8 mouse cellular contexts compared by ENCODE assay signal in the genomic region with DNA sequence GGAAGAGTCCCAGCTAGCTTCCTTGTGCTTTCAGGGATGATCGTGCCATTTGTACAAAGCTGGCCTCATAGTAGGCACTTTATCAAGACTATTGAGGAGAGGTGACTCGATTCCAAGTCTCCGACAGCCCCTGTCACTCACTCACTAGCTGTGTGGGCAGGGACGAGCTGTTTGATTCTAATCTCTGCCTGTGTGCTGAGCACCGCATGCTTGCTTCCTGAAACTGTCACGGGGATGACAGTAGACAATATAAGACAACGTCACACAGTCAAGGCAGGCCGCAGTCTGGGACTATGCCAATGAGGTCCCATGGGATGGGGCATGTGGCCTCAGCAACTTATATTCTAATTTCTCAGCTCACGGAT. TPM values are rescaled to one million over a fixed set of nuclear protein-coding genes. Genes with fewer than 3 reads are reported as not detected.
A peak's percentile ranks its signal among the peaks of the same experiment; 100 is the strongest.
DNase-seq lines count a peak whose midpoint lies in the region; ATAC-seq and TF ChIP-seq lines count a peak whose summit lies in the region.

No protein-coding gene starts in this region.

- ATAC-seq in heart, embryonic 13.5 days (ENCODE audit: extremely low read depth, insufficient number of reproducible peaks, low FRiP score, low TSS enrichment), result no peak
- peak; percentile 57; the same call in 1 of the 2 replicates for ATAC-seq in neutrophil, adult 5-6 weeks (ENCODE audit: extremely low read depth, insufficient number of reproducible peaks, low FRiP score, poor library complexity, severe bottlenecking)

- peak overlapping the region; percentile 79 for H3K9ac ChIP-seq in MEL (ENCODE audit: control insufficient read depth, low read depth, low read length, poor library complexity, severe bottlenecking)
- H3K9ac ChIP-seq in heart, embryonic 13.5 days, result peak overlapping the region; percentile 58; the same call in 1 of the 2 replicates

- TF ChIP-seq POLR2A in MEL (IDR thresholded peaks at IDR 0.05; ENCODE audit: control insufficient read depth in 1 of 2, insufficient read depth in 1 of 2, low read depth in 1 of 2, low read length in 2 of 2, poor library complexity in 1 of 2), result peak in 1 of 2 experiments; percentile 62; a peak in 2 of 4 replicates
- no peak for TF ChIP-seq POLR2A in bone marrow, adult 2 months (IDR thresholded peaks at IDR 0.05; ENCODE audit: borderline replicate concordance, control insufficient read depth, low read depth, low read length)

- no peaks in the 10 kb centered on the region for H3K79me2 ChIP-seq in MEL (ENCODE audit: control insufficient read depth, insufficient read depth, low read length, poor library complexity)

- peak in 1 of 2 experiments; percentile 63; a peak in 2 of 4 replicates for TF ChIP-seq EP300 in MEL (IDR thresholded peaks at IDR 0.05; ENCODE audit: low read depth in 1 of 2, low read length in 2 of 2)

- H3K4me2 ChIP-seq in heart, embryonic 13.5 days, result peak overlapping the region; percentile 52

- H3K27ac ChIP-seq in MEL (ENCODE audit: control insufficient read depth, low read depth, low read length), result peak overlapping the region; percentile 93
- peak overlapping the region; percentile 67 for H3K27ac ChIP-seq in bone marrow, adult 2 months (ENCODE audit: control insufficient read depth, insufficient read depth, low read depth, low read length, poor library complexity)
- H3K27ac ChIP-seq in heart, embryonic 13.5 days (replicated peaks), result peak overlapping the region; percentile 84

- peak overlapping the region; percentile 53 to 59 for H3K4me3 ChIP-seq in MEL (ENCODE audit: control insufficient read depth in 1 of 2, insufficient read depth in 1 of 2, low read depth in 2 of 2, low read length in 2 of 2)
- no peak overlapping the region for H3K4me3 ChIP-seq in bone marrow, adult 2 months (replicated peaks; ENCODE audit: control insufficient read depth, low read depth, low read length)
- no peak overlapping the region for H3K4me3 ChIP-seq in heart, embryonic 13.5 days

- no peaks in the 10 kb centered on the region for H3K9me3 ChIP-seq in MEL (replicated peaks; ENCODE audit: insufficient read depth, low read length)
- no peaks in the 10 kb centered on the region for H3K9me3 ChIP-seq in heart, embryonic 13.5 days

- no peaks in the 10 kb centered on the region for H3K27me3 ChIP-seq in MEL (ENCODE audit: control insufficient read depth in 1 of 2, insufficient read depth in 2 of 2, low read length in 2 of 2)
- H3K27me3 ChIP-seq in heart, embryonic 13.5 days (replicated peaks), result no peaks in the 10 kb centered on the region

- WGBS in bone marrow, adult 2 months, result 10% methylated on average over 9 of the region's 9 CpGs
- 53% methylated on average over 9 of the region's 9 CpGs for WGBS in heart, embryonic 13.5 days

- no peak for TF ChIP-seq CTCF in MEL (IDR thresholded peaks at IDR 0.05 in 2 of 3, conservative IDR thresholded peaks at IDR 0.05 in 1 of 3; ENCODE audit: control insufficient read depth in 1 of 3, insufficient read depth in 1 of 3, low read depth in 2 of 3, low read length in 3 of 3, poor library complexity in 1 of 3, severe bottlenecking in 1 of 3)
- no peak for TF ChIP-seq CTCF in bone marrow, adult 2 months (IDR thresholded peaks at IDR 0.05; ENCODE audit: control insufficient read depth, insufficient read depth, low read length)

- peaks cover 0 to 4% of the 10 kb centered on the region in 2 experiments; a peak in 1 of 4 replicates for H3K36me3 ChIP-seq in MEL (ENCODE audit: control insufficient read depth in 1 of 2, insufficient read depth in 2 of 2, low read length in 2 of 2)
- no peaks in the 10 kb centered on the region for H3K36me3 ChIP-seq in heart, embryonic 13.5 days

- no peak for TF ChIP-seq RAD21 in MEL (IDR thresholded peaks at IDR 0.05; ENCODE audit: low read depth, low read length)

- intact Hi-C loops in left cerebral cortex, postnatal 36 days (cut with DNase I), result no loop called here

- H3K4me1 ChIP-seq in MEL (ENCODE audit: control insufficient read depth in 1 of 2, insufficient read depth in 2 of 2, low read length in 2 of 2), result peaks cover 0 to 11% of the 10 kb centered on the region in 2 experiments; a peak in 2 of 4 replicates
- H3K4me1 ChIP-seq in bone marrow, adult 2 months (ENCODE audit: control insufficient read depth, insufficient read depth, low read length), result peaks cover 7% of the 10 kb centered on the region
- H3K4me1 ChIP-seq in heart, embryonic 13.5 days, result peaks cover 29% of the 10 kb centered on the region

- peak; percentile 85 for DNase-seq in MEL (ENCODE audit: low read depth, low spot score)
- peak; percentile 34 to 52 for DNase-seq in kidney, adult 8-10 months
- peak; percentile 53 to 66 for DNase-seq in lung, adult 18-20 months
- DNase-seq in frontal cortex, postnatal 36 days (ENCODE audit: low spot score in 2 of 2), result no peak
- no peak for DNase-seq in left cerebral cortex, postnatal 36 days (ENCODE audit: low spot score in 2 of 2)

TF ChIP-seq in MEL, 35 proteins besides CTCF, POLR2A, EP300 and RAD21 (continues in another document):
- TF ChIP-seq POLR2AphosphoS5 (IDR thresholded peaks at IDR 0.05; ENCODE audit: borderline replicate concordance, low read depth, low read length), result no peak
- TF ChIP-seq NELFE (IDR thresholded peaks at IDR 0.05; ENCODE audit: low read depth, low read length), result no peak
- no peak for TF ChIP-seq ZKSCAN1 (IDR thresholded peaks at IDR 0.05; ENCODE audit: low read depth, low read length)
- TF ChIP-seq MAFK (IDR thresholded peaks at IDR 0.05; ENCODE audit: borderline replicate concordance, low read depth, low read length), result no peak
- no peak for TF ChIP-seq NRF1 (IDR thresholded peaks at IDR 0.05; ENCODE audit: insufficient read depth, low read depth, low read length, poor library complexity, severe bottlenecking)
- TF ChIP-seq JUND (IDR thresholded peaks at IDR 0.05; ENCODE audit: low read depth, low read length), result no peak
- no peak for TF ChIP-seq GABPA (IDR thresholded peaks at IDR 0.05; ENCODE audit: low read depth, low read length)
- no peak; the same call in 1 of the 2 replicates for TF ChIP-seq TBP (IDR thresholded peaks at IDR 0.05; ENCODE audit: low read depth, low read length)
- TF ChIP-seq HCFC1 (IDR thresholded peaks at IDR 0.05; ENCODE audit: low read depth, low read length), result 0 out of 2 replicates have a peak, but pooled peaks have one; percentile 22
- peak; percentile 75 for TF ChIP-seq MXI1 (IDR thresholded peaks at IDR 0.05; ENCODE audit: low read depth, low read length)
- no peak for TF ChIP-seq MEF2A (IDR thresholded peaks at IDR 0.05; ENCODE audit: extremely low read depth, insufficient replicate concordance, low read depth, low read length, poor library complexity, severe bottlenecking)
- peak; percentile 34; the same call in 1 of the 2 replicates for TF ChIP-seq TCF12 (IDR thresholded peaks at IDR 0.05; ENCODE audit: low read depth, low read length)
- TF ChIP-seq MYB (IDR thresholded peaks at IDR 0.05; ENCODE audit: low read depth, low read length), result no peak
- TF ChIP-seq USF1 (IDR thresholded peaks at IDR 0.05; ENCODE audit: low read depth, low read length), result peak; percentile 46; the same call in 1 of the 2 replicates
- TF ChIP-seq KAT2A (conservative IDR thresholded peaks at IDR 0.05; ENCODE audit: low read depth, low read length), result no peak
- TF ChIP-seq BHLHE40 (IDR thresholded peaks at IDR 0.05; ENCODE audit: borderline replicate concordance, low read depth, low read length), result peak; percentile 30; the same call in 1 of the 2 replicates
- TF ChIP-seq UBTF (IDR thresholded peaks at IDR 0.05; ENCODE audit: borderline replicate concordance, insufficient read depth, low read depth, low read length), result no peak
- peak; percentile 46 for TF ChIP-seq ELF1 (IDR thresholded peaks at IDR 0.05; ENCODE audit: low read depth, low read length)
- no peak for TF ChIP-seq TAL1 (IDR thresholded peaks at IDR 0.05; ENCODE audit: low read length)
- peak; percentile 79 for TF ChIP-seq MAX (IDR thresholded peaks at IDR 0.05; ENCODE audit: low read length)
- peak; percentile 75 for TF ChIP-seq GATA1 (IDR thresholded peaks at IDR 0.05; ENCODE audit: low read depth, low read length)
- TF ChIP-seq POLR2AphosphoS2 (IDR thresholded peaks at IDR 0.05; ENCODE audit: low read length), result no peak
- TF ChIP-seq CHD2 (IDR thresholded peaks at IDR 0.05; ENCODE audit: low read length), result no peak
- TF ChIP-seq E2F4 (IDR thresholded peaks at IDR 0.05; ENCODE audit: borderline replicate concordance, low read depth, low read length), result no peak
- TF ChIP-seq USF2 (IDR thresholded peaks at IDR 0.05; ENCODE audit: borderline replicate concordance in 1 of 2, insufficient read depth in 1 of 2, low read depth in 1 of 2, low read length in 2 of 2), result no peak
- no peak for TF ChIP-seq RCOR1 (IDR thresholded peaks at IDR 0.05; ENCODE audit: low read depth, low read length)
- peak; percentile 85 for TF ChIP-seq ETS1 (IDR thresholded peaks at IDR 0.05; ENCODE audit: low read depth, low read length)
- no peak; the same call in 1 of the 2 replicates for TF ChIP-seq SIN3A (IDR thresholded peaks at IDR 0.05; ENCODE audit: low read length)
- no peak for TF ChIP-seq ZNF384 (IDR thresholded peaks at IDR 0.05; ENCODE audit: low read depth, low read length)
- no peak for TF ChIP-seq MAZ (IDR thresholded peaks at IDR 0.05; ENCODE audit: low read depth, low read length)
- TF ChIP-seq ZC3H11A (IDR thresholded peaks at IDR 0.05; ENCODE audit: low read depth, low read length), result no peak

RNA-seq across cellular contexts. Expression of gene Disc1, which starts 13.6 kb away (rescaled TPM):
- total RNA-seq in MEL (2012; rRNA removed), result 1.1 and 2.2 TPM in 2 replicates
- under 1 TPM in 1 of 2 experiments, not detected in 1; 0.75 TPM for polyA plus RNA-seq in MEL (2012; ENCODE audit: insufficient read depth in 1 of 2, insufficient read length in 2 of 2, low read depth in 1 of 2, low replicate concordance in 2 of 2, missing spikeins in 1 of 2)
- polyA plus RNA-seq in bone marrow, adult 2 months (2011; ENCODE audit: insufficient read depth, insufficient read length, low replicate concordance, missing spikeins), result 1.2 and 1.5 TPM in 2 replicates
- 2.2 and 2.4 TPM in 2 replicates for polyA plus RNA-seq in heart, embryonic 13.5 days (2015; fragmentation: Nextera tagmentation; extraction: Ambion mirVana)
- 0.37 and 0.93 TPM in 2 replicates for total RNA-seq in neutrophil, adult 5-6 weeks (2017)
- 1 to 10 TPM; 1.4 to 2.5 TPM for total RNA-seq in left cerebral cortex, postnatal 36 days (2021)

RNA-seq across cellular contexts. Expression of gene Tsnax, which starts 54.8 kb away (rescaled TPM):
- total RNA-seq in MEL (2012; rRNA removed), result 99.2 and 160 TPM in 2 replicates
- polyA plus RNA-seq in MEL (2012; ENCODE audit: insufficient read depth in 1 of 2, insufficient read length in 2 of 2, low read depth in 1 of 2, low replicate concordance in 2 of 2, missing spikeins in 1 of 2), result 100 to 1,000 TPM in 1 of 2 experiments, not detected in 1; 105 TPM
- polyA plus RNA-seq in bone marrow, adult 2 months (2011; ENCODE audit: insufficient read depth, insufficient read length, low replicate concordance, missing spikeins), result 12.3 and 13.9 TPM in 2 replicates
- polyA plus RNA-seq in heart, embryonic 13.5 days (2015; fragmentation: Nextera tagmentation; extraction: Ambion mirVana), result 80.3 and 87.4 TPM in 2 replicates
- total RNA-seq in neutrophil, adult 5-6 weeks (2017), result 51.6 and 53.2 TPM in 2 replicates
- 100 to 1,000 TPM; 169 to 171 TPM for total RNA-seq in left cerebral cortex, postnatal 36 days (2021)

Comparison
In these comparisons a context has a peak if more than half of its experiments do, and no peak if none do; other contexts are left out.
1. DNase-seq: peak in MEL (single experiment), kidney, adult 8-10 months (2 of 2) and lung, adult 18-20 months (2 of 2); none in frontal cortex, postnatal 36 days (0 of 2) and left cerebral cortex, postnatal 36 days (0 of 2).
2. H3K4me3 ChIP-seq: peak in MEL (2 of 2); none in bone marrow, adult 2 months (single experiment) and heart, embryonic 13.5 days (single experiment).
3. Peak in every context shown above with its lines, with median percentiles within 50 percentile points of each other: H3K27ac ChIP-seq.